Mouse (Mus musculus) heart, embryonic 13.5 days (tissue): Measurements from ENCODE around the gene Shank1. TPM values are rescaled to one million over a fixed set of nuclear protein-coding genes. Genes with fewer than 3 reads are reported as not detected.

Source experiments
- ATAC-seq: fragments of 200-750 bp; cut with Nextera tagmentation; 2 replicates; pipeline ENCODE4 v1.8.0; 2017; ENCODE audit warnings: moderate TSS enrichment; ENCODE audit not compliant: insufficient number of reproducible peaks, low FRiP score, low TSS enrichment; ENCODE audit errors: extremely low read depth
- H3K27ac ChIP-seq: fragments of 300-500 bp; sonication (generic); replicated peaks from 2 replicates; pipeline ENCODE4 v1.5.1; 2015; ENCODE audit warnings: moderate library complexity, mild to moderate bottlenecking, inconsistent platforms
- H3K27me3 ChIP-seq: fragments of 300-500 bp; sonication (generic); replicated peaks from 2 replicates; pipeline ENCODE4 v1.6.1; 2015; ENCODE audit warnings: mild to moderate bottlenecking, inconsistent platforms
- H3K36me3 ChIP-seq: fragments of 300-500 bp; sonication (generic); 2 replicates; pipeline ENCODE4 v1.6.1; 2015; ENCODE audit warnings: mild to moderate bottlenecking, inconsistent platforms
- H3K4me1 ChIP-seq: fragments of 300-500 bp; sonication (generic); 2 replicates; pipeline ENCODE4 v1.6.1; 2015; ENCODE audit warnings: inconsistent platforms
- H3K4me2 ChIP-seq: fragments of 300-500 bp; sonication (generic); 2 replicates; pipeline ENCODE4 v1.6.1; 2015; ENCODE audit warnings: inconsistent platforms, mild to moderate bottlenecking, moderate library complexity
- H3K4me3 ChIP-seq: fragments of 300-500 bp; sonication (generic); 2 replicates; pipeline ENCODE4 v1.5.1; 2015; ENCODE audit warnings: moderate library complexity, mild to moderate bottlenecking, inconsistent platforms
- H3K9ac ChIP-seq: fragments of 300-500 bp; sonication (generic); 2 replicates; pipeline ENCODE4 v1.6.1; 2015; ENCODE audit warnings: inconsistent platforms, mild to moderate bottlenecking, moderate library complexity
- H3K9me3 ChIP-seq: fragments of 300-500 bp; sonication (generic); 2 replicates; pipeline ENCODE4 v1.6.1; 2016; ENCODE audit warnings: inconsistent platforms
- WGBS: fragments of 180-500 bp; shearing (Covaris S2); methylation state at CpG from one replicate; pipeline ENCODE4 v1.1.7; 2015; ENCODE audit warnings: mixed read lengths; 5-methylcytosine and 5-hydroxymethylcytosine counted together
- polyA plus RNA-seq: library from polyadenylated mRNA; unstranded; fragments of >200 nt; fragmentation: Nextera tagmentation; extraction: Ambion mirVana; gene quantifications from 2 replicates; pipeline ENCODE4 v1.2.1, GENCODE M21; 2015

Shank1 gene
- polyA plus RNA-seq, 1 experiment from 2014 or later: 0.80 TPM

DNA sequence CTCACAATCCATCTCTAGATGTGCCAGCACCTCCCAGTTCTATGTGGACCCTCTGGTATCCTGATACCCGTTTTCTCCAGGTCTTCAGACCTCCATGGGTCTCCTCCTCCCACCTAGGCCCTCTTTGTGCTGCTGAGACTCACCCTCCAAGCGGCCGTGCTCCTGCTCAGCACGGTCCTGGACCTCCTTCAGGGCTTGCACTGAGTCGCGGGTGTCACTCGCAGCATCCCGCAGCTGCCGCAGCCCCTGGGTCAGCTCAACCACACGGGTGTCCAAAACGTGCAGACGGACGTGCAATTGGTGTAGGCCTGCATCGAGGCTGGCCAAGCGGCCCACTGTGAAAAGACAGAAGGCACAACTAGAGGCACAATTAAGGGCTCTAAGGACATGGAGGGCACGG is 4.4 kb upstream of the Shank1 start:
- H3K4me2 ChIP-seq: peak overlapping the region; percentile 84
- WGBS: 8% methylated on average over 16 of the region's 16 CpGs

DNA sequence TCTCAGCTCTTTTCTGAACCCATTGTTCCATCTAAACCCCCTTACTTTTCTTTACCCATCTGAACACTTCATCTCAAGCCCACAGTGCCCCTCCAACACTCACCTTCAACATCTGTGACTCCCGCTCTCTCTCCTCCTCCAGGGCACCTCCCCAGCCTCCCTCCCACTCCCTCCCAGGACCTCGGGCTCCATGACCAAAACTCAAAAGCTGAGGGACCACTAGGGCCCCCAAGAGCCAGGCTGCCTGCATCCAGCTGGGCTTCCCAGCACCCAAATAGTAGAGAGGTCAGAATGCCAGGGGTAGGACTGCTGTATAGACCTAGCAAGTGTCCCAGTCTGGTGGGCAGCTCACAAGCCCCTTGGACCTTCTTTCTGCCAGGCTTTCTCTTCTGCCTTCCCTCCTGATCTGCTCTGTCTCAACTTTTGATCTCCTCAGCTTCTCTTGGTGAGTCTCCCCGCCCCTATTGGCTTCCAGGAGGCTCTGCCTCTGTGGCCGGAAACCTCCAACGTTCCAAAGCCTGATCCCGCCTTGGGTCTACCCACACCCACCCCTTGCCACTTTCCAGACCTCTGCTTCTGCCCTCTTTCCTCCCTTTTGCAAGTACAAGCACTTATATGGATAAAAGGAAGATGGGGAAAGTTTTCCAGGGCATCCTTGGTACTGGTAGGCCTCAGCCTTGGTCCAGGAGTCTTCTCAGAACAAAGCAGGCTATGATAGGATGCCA is 3.4 kb upstream of the Shank1 start, which contains the start of gene Clec11a:
TSS of gene Clec11a (minus strand) at position 387 of the 725 bp plus-strand sequence.
- Histone ChIP-seq H3K27ac (0 out of 2 replicates have a peak within 1 kb of the TSS, but pooled peaks have one; percentile 31), H3K4me3 (peak within 1 kb of the TSS; percentile 70), H3K9ac (peak within 1 kb of the TSS; percentile 3; the same call in 1 of the 2 replicates), H3K36me3 (no peaks in the 10 kb centered on the region), H3K4me2 (peak within 1 kb of the TSS; percentile 84), H3K9me3 (no peaks in the 10 kb centered on the region), H3K4me1 (peaks cover 29% of the 10 kb centered on the region), H3K27me3 (peaks cover 56% of the 10 kb centered on the region)
- WGBS: 54% methylated on average over 6 of the region's 6 CpGs
- no peak for ATAC-seq

More for the DNA sequence above, 4.4 kb upstream of the Shank1 start:
- ATAC-seq: no peak
- Histone ChIP-seq H3K27ac (0 out of 2 replicates have a peak overlapping the region, but pooled peaks have one; percentile 31), H3K9ac (no peak overlapping the region), H3K36me3 (no peaks in the 10 kb centered on the region), H3K4me3 (peak overlapping the region; percentile 70), H3K27me3 (peaks cover 54% of the 10 kb centered on the region), H3K4me1 (peaks cover 20% of the 10 kb centered on the region), H3K9me3 (no peaks in the 10 kb centered on the region)

- Histone ChIP-seq H3K9ac (no peak overlapping the region), H3K4me3 (no peak overlapping the region), H3K27me3 (peaks cover 63% of the 10 kb centered on the region), H3K4me2 (no peak overlapping the region), H3K36me3 (no peaks in the 10 kb centered on the region), H3K9me3 (no peaks in the 10 kb centered on the region), H3K4me1 (peaks cover 29% of the 10 kb centered on the region), H3K27ac (no peak overlapping the region)
- WGBS: 46% methylated on average over 9 of the region's 9 CpGs
- no peak for ATAC-seq
These were observed 2.6 kb upstream of the Shank1 start for GRCm38 (mm10) chr7:44307261-44308020.

DNA sequence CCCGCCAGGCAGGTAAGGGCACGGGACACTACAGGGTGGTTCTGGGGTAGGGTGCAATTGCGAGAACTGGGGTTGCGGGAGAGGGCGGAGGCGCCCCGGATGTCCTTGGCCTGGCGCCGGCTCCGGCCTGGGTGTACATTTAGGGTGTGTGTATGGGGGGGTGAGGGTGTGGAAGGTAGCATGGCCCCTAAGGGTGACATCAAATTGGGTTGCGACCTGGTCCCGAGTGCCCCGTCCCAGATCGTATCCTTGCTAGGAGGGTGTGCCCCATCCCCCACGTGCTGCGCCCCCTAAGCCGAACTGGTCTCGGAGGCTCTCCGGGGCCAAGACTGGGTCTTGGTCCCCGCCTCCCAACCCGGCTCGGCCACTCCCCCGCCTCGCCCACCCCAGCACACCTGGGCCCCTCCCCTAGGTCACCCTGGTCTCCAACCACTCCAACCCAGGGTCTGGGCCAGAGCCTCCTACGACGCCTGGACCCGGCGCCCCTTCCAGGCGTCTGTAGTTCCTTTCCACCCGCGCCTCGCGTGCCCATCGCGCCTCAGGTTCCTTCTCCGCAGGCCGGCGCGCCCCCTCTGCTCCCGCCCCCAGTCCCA is 328 bp downstream of the Shank1 start:
- ATAC-seq: no peak
- peak overlapping the region; percentile 79 for H3K9ac ChIP-seq

GRCm38 (mm10) chr7:44310878-44311712 is 1.0 kb downstream of the Shank1 start:
- peak overlapping the region; percentile 90 for H3K4me2 ChIP-seq
- H3K27ac ChIP-seq: no peak overlapping the region
- peaks cover 16% of the 10 kb centered on the region for H3K4me1 ChIP-seq
- H3K9ac ChIP-seq: peak overlapping the region; percentile 79
- H3K4me3 ChIP-seq: peak overlapping the region; percentile 55
- no peak for ATAC-seq
- H3K36me3 ChIP-seq: no peaks in the 10 kb centered on the region
- H3K27me3 ChIP-seq: peaks cover 98% of the 10 kb centered on the region
- WGBS: 1% methylated on average over 38 of the region's 38 CpGs
- no peaks in the 10 kb centered on the region for H3K9me3 ChIP-seq

More for the DNA sequence above, 328 bp downstream of the Shank1 start:
- Histone ChIP-seq H3K4me3 (peak overlapping the region; percentile 55), H3K27me3 (peaks cover 92% of the 10 kb centered on the region), H3K4me2 (peak overlapping the region; percentile 90), H3K27ac (no peak overlapping the region), H3K9me3 (no peaks in the 10 kb centered on the region), H3K4me1 (peaks cover 22% of the 10 kb centered on the region), H3K36me3 (no peaks in the 10 kb centered on the region)
- under 1% methylated on average over 37 of the region's 40 CpGs for WGBS

GRCm38 (mm10) chr7:44311713-44312304 is 1.8 kb downstream of the Shank1 start:
- H3K9me3 ChIP-seq: no peaks in the 10 kb centered on the region
- 11% methylated on average over 6 of the region's 6 CpGs for WGBS
- no peak overlapping the region for H3K4me3 ChIP-seq
- H3K27ac ChIP-seq: no peak overlapping the region
- no peaks in the 10 kb centered on the region for H3K36me3 ChIP-seq
- no peak for ATAC-seq
- H3K4me2 ChIP-seq: peak overlapping the region; percentile 90; the same call in 1 of the 2 replicates
- H3K27me3 ChIP-seq: peaks cover 98% of the 10 kb centered on the region
- H3K9ac ChIP-seq: no peak overlapping the region
- H3K4me1 ChIP-seq: peaks cover 16% of the 10 kb centered on the region

- Histone ChIP-seq H3K27ac (no peak overlapping the region), H3K27me3 (peaks cover 97% of the 10 kb centered on the region), H3K4me3 (no peak overlapping the region), H3K9me3 (no peaks in the 10 kb centered on the region), H3K4me2 (no peak overlapping the region), H3K36me3 (no peaks in the 10 kb centered on the region), H3K4me1 (peaks cover 16% of the 10 kb centered on the region), H3K9ac (no peak overlapping the region)
- WGBS: 52% methylated on average over 16 of the region's 16 CpGs
- ATAC-seq: no peak
These were observed 2.4 kb downstream of the Shank1 start for GRCm38 (mm10) chr7:44312484-44312883.

DNA sequence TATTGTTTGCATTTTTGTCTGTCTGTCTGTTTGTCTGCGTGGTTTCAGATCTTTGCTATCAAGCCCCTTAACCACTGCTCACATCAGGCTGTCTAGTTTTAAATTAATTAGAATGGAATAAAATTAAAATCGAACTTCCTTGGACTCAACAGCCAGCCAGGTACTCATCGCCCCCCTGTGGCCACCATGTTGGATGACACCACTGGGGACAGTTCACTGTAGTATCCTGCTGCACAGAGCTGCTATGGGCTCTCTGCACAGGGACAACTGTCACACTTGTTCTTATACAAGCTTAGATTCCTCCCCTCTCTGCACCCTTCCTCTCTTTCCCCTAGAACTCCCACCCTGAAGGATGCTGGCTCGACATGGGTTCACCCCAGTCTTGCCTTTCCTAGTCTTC is 7.9 kb downstream of the Shank1 start:
- Histone ChIP-seq H3K4me3 (no peak overlapping the region), H3K27me3 (peaks cover 89% of the 10 kb centered on the region), H3K36me3 (no peaks in the 10 kb centered on the region), H3K4me1 (no peaks in the 10 kb centered on the region), H3K9ac (no peak overlapping the region), H3K9me3 (no peaks in the 10 kb centered on the region), H3K27ac (no peak overlapping the region), H3K4me2 (no peak overlapping the region)
- no peak for ATAC-seq
- WGBS: 27% methylated on average over 4 of the region's 4 CpGs

DNA sequence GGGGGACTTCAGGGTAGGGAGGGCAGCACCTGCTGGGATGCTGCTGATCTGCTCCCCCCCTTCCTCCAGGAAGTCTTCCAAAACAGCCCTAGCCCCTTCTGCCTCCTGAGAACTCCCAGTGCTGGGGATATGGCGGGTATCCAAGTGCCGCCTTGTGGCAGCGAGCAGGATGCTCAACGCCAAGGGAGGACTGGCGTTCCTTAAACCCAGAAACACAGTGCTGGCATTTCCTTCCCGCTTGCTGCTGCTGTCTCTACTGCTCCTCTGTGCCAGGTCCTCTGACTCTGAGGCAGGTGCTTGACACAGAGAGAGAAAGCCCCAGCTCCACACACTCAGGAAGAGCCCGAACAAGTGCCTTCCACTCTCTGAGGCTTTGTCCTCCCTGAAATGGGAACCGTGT is 10.8 kb downstream of the Shank1 start:
- Histone ChIP-seq H3K36me3 (no peaks in the 10 kb centered on the region), H3K27me3 (peaks cover 88% of the 10 kb centered on the region), H3K27ac (no peak overlapping the region), H3K4me1 (no peaks in the 10 kb centered on the region), H3K9ac (no peak overlapping the region), H3K9me3 (no peaks in the 10 kb centered on the region), H3K4me3 (no peak overlapping the region), H3K4me2 (no peak overlapping the region)
- 38% methylated on average over 8 of the region's 8 CpGs for WGBS
- no peak for ATAC-seq

DNA sequence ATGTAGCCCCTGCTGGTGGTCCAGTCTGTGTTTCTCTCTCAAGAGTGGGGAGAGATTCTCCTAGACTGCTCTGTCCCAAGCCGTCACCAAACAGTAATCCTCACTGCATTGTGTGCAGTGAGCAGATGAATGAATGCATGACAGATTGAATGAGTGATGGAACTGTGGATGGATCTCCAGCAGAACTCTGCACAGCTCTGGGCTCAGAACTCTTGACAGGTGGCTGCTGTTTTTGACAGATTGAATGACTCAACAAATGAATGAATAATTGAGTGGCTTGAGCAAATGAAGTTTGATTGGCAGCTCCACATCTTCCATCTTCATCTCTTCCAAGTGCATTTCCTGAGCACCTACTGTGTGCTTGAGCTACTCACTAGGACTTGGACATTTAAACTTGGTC is 12.2 kb downstream of the Shank1 start:
- no peaks in the 10 kb centered on the region for H3K9me3 ChIP-seq
- no peak overlapping the region for H3K9ac ChIP-seq
- H3K27me3 ChIP-seq: peaks cover 88% of the 10 kb centered on the region
- no peaks in the 10 kb centered on the region for H3K36me3 ChIP-seq
- ATAC-seq: no peak
- no peak overlapping the region for H3K27ac ChIP-seq
- 73% methylated on average over 1 of the region's 1 CpGs for WGBS
- no peak overlapping the region for H3K4me3 ChIP-seq
- H3K4me1 ChIP-seq: no peaks in the 10 kb centered on the region
- no peak overlapping the region for H3K4me2 ChIP-seq
